ENCODE assay signal across 9 mouse cellular contexts in the genomic region with DNA sequence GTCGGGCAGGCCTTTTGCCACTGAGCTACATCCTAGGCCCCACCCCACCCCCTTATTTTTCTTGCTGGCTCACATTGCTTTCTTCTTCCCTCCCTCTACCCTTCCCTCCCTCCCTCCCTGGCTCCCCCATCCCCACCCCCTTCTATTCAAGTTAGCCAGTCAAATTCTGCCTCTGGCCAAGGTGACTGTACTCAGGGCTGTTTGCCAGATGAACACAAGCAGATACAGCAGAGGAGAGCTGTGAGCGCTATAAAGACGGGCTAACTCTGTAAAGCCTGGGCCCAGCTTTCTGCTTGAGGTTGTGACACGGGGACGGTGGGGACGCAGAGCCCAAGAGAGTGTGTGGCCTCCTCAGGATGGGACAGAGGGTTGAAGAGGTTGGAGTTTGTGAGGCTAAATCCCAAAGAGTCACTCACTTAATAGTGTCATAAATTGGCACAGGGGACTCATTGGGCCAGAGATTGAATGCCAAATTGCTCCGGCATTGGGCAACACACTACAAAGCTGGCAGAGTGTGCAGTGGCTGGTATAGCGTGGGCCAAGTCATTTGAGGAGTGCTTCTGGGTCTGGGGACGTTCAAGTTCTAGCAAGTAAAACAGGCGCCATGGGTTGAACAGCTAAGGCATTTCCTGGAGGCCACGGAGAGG.
DNase-seq lines count a peak whose midpoint lies in the region; ATAC-seq lines count a peak whose summit lies in the region.
"Had no signal": no experiment of that assay in that cellular context is flagged by ENCODE, and none has a peak within 500 bp of the region (broad histone marks: within the 10 kb centered on the region; RNA-seq: fewer than 3 reads in every experiment).

No protein-coding gene starts in this region.

- H3K4me2 ChIP-seq in hindbrain, embryonic 12.5 days (replicated peaks): no peak overlapping the region
- H3K4me2 ChIP-seq in hindbrain, embryonic 14.5 days (replicated peaks): no peak overlapping the region
- H3K4me2 ChIP-seq in heart, embryonic 13.5 days: no peak overlapping the region
- H3K4me2 ChIP-seq in lung, embryonic 16.5 days (ENCODE audit: low read depth, low read length): no peak overlapping the region

- no peak for ATAC-seq in hindbrain, embryonic 12.5 days (ENCODE audit: low FRiP score)
- ATAC-seq in hindbrain, embryonic 14.5 days (ENCODE audit: low FRiP score): no peak
- ATAC-seq in heart, embryonic 13.5 days (ENCODE audit: extremely low read depth, insufficient number of reproducible peaks, low FRiP score, low TSS enrichment): peak; percentile 61; the same call in 1 of the 2 replicates
- ATAC-seq in lung, embryonic 16.5 days (ENCODE audit: low read depth): peak; percentile 67

- H3K9me3 ChIP-seq in hindbrain, embryonic 12.5 days (replicated peaks): no peaks in the 10 kb centered on the region
- no peaks in the 10 kb centered on the region for H3K9me3 ChIP-seq in hindbrain, embryonic 14.5 days (ENCODE audit: control insufficient read depth, low read length)
- H3K9me3 ChIP-seq in heart, embryonic 13.5 days: no peaks in the 10 kb centered on the region; the same call in 1 of the 2 replicates
- no peaks in the 10 kb centered on the region for H3K9me3 ChIP-seq in lung, embryonic 16.5 days (ENCODE audit: control insufficient read depth, low read length)
- H3K9me3 ChIP-seq: G1E had no signal

- peaks cover 14% of the 10 kb centered on the region for H3K4me1 ChIP-seq in hindbrain, embryonic 12.5 days
- peaks cover 7% of the 10 kb centered on the region; the same call in 1 of the 2 replicates for H3K4me1 ChIP-seq in hindbrain, embryonic 14.5 days (replicated peaks; ENCODE audit: control insufficient read depth, insufficient read depth, low read length)
- peaks cover 39% of the 10 kb centered on the region for H3K4me1 ChIP-seq in heart, embryonic 13.5 days
- peaks cover 8% of the 10 kb centered on the region for H3K4me1 ChIP-seq in lung, embryonic 16.5 days (replicated peaks; ENCODE audit: control insufficient read depth, insufficient read depth, low read length)

- 63% methylated on average over 11 of the region's 11 CpGs for WGBS in hindbrain, embryonic 12.5 days
- 58% methylated on average over 11 of the region's 11 CpGs for WGBS in hindbrain, embryonic 14.5 days
- WGBS in heart, embryonic 13.5 days: 59% methylated on average over 11 of the region's 11 CpGs
- 49% methylated on average over 11 of the region's 11 CpGs for WGBS in lung, embryonic 16.5 days

- no peak overlapping the region for H3K9ac ChIP-seq in hindbrain, embryonic 12.5 days
- no peak overlapping the region for H3K9ac ChIP-seq in hindbrain, embryonic 14.5 days
- peak overlapping the region; percentile 47; the same call in 1 of the 2 replicates for H3K9ac ChIP-seq in heart, embryonic 13.5 days
- no peak overlapping the region for H3K9ac ChIP-seq in lung, embryonic 16.5 days (ENCODE audit: low read length)

- no peak for DNase-seq in hindbrain, embryonic 14.5 days (ENCODE audit: low spot score)
- peak; percentile 20 for DNase-seq in adrenal gland, postnatal 25 days
- DNase-seq in spleen, postnatal 10 days (ENCODE audit: low spot score in 2 of 2): no peak
- no peak for DNase-seq in gastrocnemius, postnatal 25 days
- no peak for DNase-seq in gastrocnemius, postnatal 14 days

- intact Hi-C loops in gastrocnemius, postnatal 14 days (cut with DNase I; ENCODE audit: low total_unique reads): no loop called here

- no peak overlapping the region for H3K4me3 ChIP-seq in hindbrain, embryonic 12.5 days
- no peak overlapping the region for H3K4me3 ChIP-seq in hindbrain, embryonic 14.5 days (replicated peaks; ENCODE audit: low read length)
- H3K4me3 ChIP-seq in heart, embryonic 13.5 days: no peak overlapping the region
- H3K4me3 ChIP-seq in lung, embryonic 16.5 days (ENCODE audit: low read length): no peak overlapping the region

- H3K27me3 ChIP-seq in hindbrain, embryonic 12.5 days: no peaks in the 10 kb centered on the region
- H3K27me3 ChIP-seq in hindbrain, embryonic 14.5 days (ENCODE audit: control insufficient read depth, insufficient read depth, low read length): no peaks in the 10 kb centered on the region; the same call in 1 of the 2 replicates
- peaks cover 9% of the 10 kb centered on the region; the same call in 1 of the 2 replicates for H3K27me3 ChIP-seq in heart, embryonic 13.5 days (replicated peaks)
- no peaks in the 10 kb centered on the region; the same call in 1 of the 2 replicates for H3K27me3 ChIP-seq in lung, embryonic 16.5 days (ENCODE audit: control insufficient read depth, insufficient read depth, low read depth, low read length)

- peak overlapping the region; percentile 31; the same call in 1 of the 2 replicates for H3K27ac ChIP-seq in hindbrain, embryonic 12.5 days
- H3K27ac ChIP-seq in hindbrain, embryonic 14.5 days: no peak overlapping the region
- peak overlapping the region; percentile 62 for H3K27ac ChIP-seq in heart, embryonic 13.5 days (replicated peaks)
- H3K27ac ChIP-seq in lung, embryonic 16.5 days (ENCODE audit: low read length): peak overlapping the region; percentile 29; the same call in 1 of the 2 replicates

- no peaks in the 10 kb centered on the region for H3K36me3 ChIP-seq in hindbrain, embryonic 12.5 days
- H3K36me3 ChIP-seq in hindbrain, embryonic 14.5 days (replicated peaks; ENCODE audit: control insufficient read depth, insufficient read depth): no peaks in the 10 kb centered on the region
- no peaks in the 10 kb centered on the region for H3K36me3 ChIP-seq in heart, embryonic 13.5 days
- H3K36me3 ChIP-seq in lung, embryonic 16.5 days (ENCODE audit: control insufficient read depth, insufficient read depth, low read length): no peaks in the 10 kb centered on the region
- H3K36me3 ChIP-seq: G1E had no signal

Comparison
In these comparisons a context has a peak if more than half of its experiments do, and no peak if none do; other contexts are left out.
1. ATAC-seq: peak in heart, embryonic 13.5 days (single experiment) and lung, embryonic 16.5 days (single experiment); none in hindbrain, embryonic 12.5 days (single experiment) and hindbrain, embryonic 14.5 days (single experiment).